Comparison of ENCODE assay signal across 8 mouse cellular contexts in genomic region chr16:38091706-38092105, GRCm38 (mm10). TPM values are rescaled to one million over a fixed set of nuclear protein-coding genes. Genes with fewer than 3 reads are reported as not detected.
DNase-seq lines count a peak whose midpoint lies in the region; ATAC-seq and TF ChIP-seq lines count a peak whose summit lies in the region.

No protein-coding gene starts in this region.

- H3K9ac ChIP-seq in kidney, postnatal 0 days (ENCODE audit: low read depth, low read length): peak overlapping the region; percentile 25; the same call in 1 of the 2 replicates
- peak overlapping the region; percentile 41; the same call in 1 of the 2 replicates for H3K9ac ChIP-seq in embryonic facial prominence, embryonic 11.5 days (replicated peaks; ENCODE audit: low read length)
- H3K9ac ChIP-seq in hindbrain, postnatal 0 days (replicated peaks; ENCODE audit: low read length): peak overlapping the region; percentile 93
- peak overlapping the region; percentile 58 for H3K9ac ChIP-seq in midbrain, embryonic 15.5 days

- no peaks in the 10 kb centered on the region for H3K27me3 ChIP-seq in kidney, postnatal 0 days (ENCODE audit: insufficient read depth, low read length)
- no peaks in the 10 kb centered on the region for H3K27me3 ChIP-seq in embryonic facial prominence, embryonic 11.5 days (ENCODE audit: control insufficient read depth, insufficient read depth, low read length)
- H3K27me3 ChIP-seq in hindbrain, postnatal 0 days (ENCODE audit: insufficient read depth, low read length): no peaks in the 10 kb centered on the region
- H3K27me3 ChIP-seq in midbrain, embryonic 15.5 days (replicated peaks): no peaks in the 10 kb centered on the region

- no peak for ATAC-seq in kidney, postnatal 0 days (replicated peaks; ENCODE audit: low FRiP score, low read depth)
- no peak for ATAC-seq in embryonic facial prominence, embryonic 11.5 days (replicated peaks; ENCODE audit: insufficient number of reproducible peaks, low FRiP score, low TSS enrichment, low read depth)
- ATAC-seq in hindbrain, postnatal 0 days: no peak
- ATAC-seq in midbrain, embryonic 15.5 days (replicated peaks): no peak
- no peak for ATAC-seq in megakaryocyte progenitor cell, adult 5-6 weeks (replicated peaks; ENCODE audit: poor library complexity)

- 0 out of 2 replicates have a peak, but pooled peaks cover 3% of the 10 kb centered on the region for H3K36me3 ChIP-seq in kidney, postnatal 0 days (ENCODE audit: insufficient read depth, low read length)
- H3K36me3 ChIP-seq in embryonic facial prominence, embryonic 11.5 days (replicated peaks; ENCODE audit: control insufficient read depth, insufficient read depth, low read depth, low read length): no peaks in the 10 kb centered on the region
- H3K36me3 ChIP-seq in hindbrain, postnatal 0 days (ENCODE audit: insufficient read depth, low read length): no peaks in the 10 kb centered on the region
- no peaks in the 10 kb centered on the region for H3K36me3 ChIP-seq in midbrain, embryonic 15.5 days (replicated peaks)

- TF ChIP-seq CTCF in kidney, postnatal 0 days (IDR thresholded peaks at IDR 0.05; ENCODE audit: low read depth): no peak
- no peak for TF ChIP-seq CTCF in hindbrain, postnatal 0 days (IDR thresholded peaks at IDR 0.05; ENCODE audit: low read depth)

- H3K4me2 ChIP-seq in kidney, postnatal 0 days (ENCODE audit: low read length): peak overlapping the region; percentile 67
- peak overlapping the region; percentile 73 for H3K4me2 ChIP-seq in embryonic facial prominence, embryonic 11.5 days (ENCODE audit: low read depth, low read length)
- H3K4me2 ChIP-seq in hindbrain, postnatal 0 days (ENCODE audit: low read depth, low read length): peak overlapping the region; percentile 67
- peak overlapping the region; percentile 71 for H3K4me2 ChIP-seq in midbrain, embryonic 15.5 days

- no peak for DNase-seq in kidney, postnatal 0 days (ENCODE audit: low spot score)
- no peak for DNase-seq in kidney, adult 11 months
- no peak for DNase-seq in embryonic facial prominence, embryonic 11.5 days (ENCODE audit: low spot score)
- DNase-seq in hindbrain, postnatal 0 days (ENCODE audit: low spot score): no peak
- no peak for DNase-seq in right cerebral cortex, postnatal 10 days (ENCODE audit: low spot score in 2 of 2)
- no peak for DNase-seq in left cerebral cortex, adult 8-10 months (ENCODE audit: low spot score in 2 of 2)

- peak overlapping the region; percentile 94 for H3K4me3 ChIP-seq in kidney, postnatal 0 days (replicated peaks; ENCODE audit: low read depth, low read length)
- H3K4me3 ChIP-seq in embryonic facial prominence, embryonic 11.5 days (ENCODE audit: low read depth, low read length): peak overlapping the region; percentile 83
- peak overlapping the region; percentile 95 for H3K4me3 ChIP-seq in hindbrain, postnatal 0 days (ENCODE audit: low read length)
- peak overlapping the region; percentile 89 for H3K4me3 ChIP-seq in midbrain, embryonic 15.5 days

- no peak overlapping the region for H3K27ac ChIP-seq in kidney, postnatal 0 days
- no peak overlapping the region for H3K27ac ChIP-seq in embryonic facial prominence, embryonic 11.5 days (replicated peaks; ENCODE audit: low read depth, low read length)
- H3K27ac ChIP-seq in hindbrain, postnatal 0 days: no peak overlapping the region
- H3K27ac ChIP-seq in midbrain, embryonic 15.5 days: no peak overlapping the region

- no peaks in the 10 kb centered on the region for H3K9me3 ChIP-seq in kidney, postnatal 0 days (replicated peaks; ENCODE audit: low read length)
- H3K9me3 ChIP-seq in embryonic facial prominence, embryonic 11.5 days (replicated peaks; ENCODE audit: control insufficient read depth, low read length): no peaks in the 10 kb centered on the region
- no peaks in the 10 kb centered on the region for H3K9me3 ChIP-seq in hindbrain, postnatal 0 days (ENCODE audit: low read length)
- H3K9me3 ChIP-seq in midbrain, embryonic 15.5 days: no peaks in the 10 kb centered on the region

- 0 out of 2 replicates have a peak, but pooled peaks cover 5% of the 10 kb centered on the region for H3K4me1 ChIP-seq in kidney, postnatal 0 days (replicated peaks; ENCODE audit: insufficient read depth, low read length)
- no peaks in the 10 kb centered on the region for H3K4me1 ChIP-seq in embryonic facial prominence, embryonic 11.5 days (ENCODE audit: control insufficient read depth, insufficient read depth, low read length)
- H3K4me1 ChIP-seq in hindbrain, postnatal 0 days (ENCODE audit: insufficient read depth, low read length): peaks cover 19% of the 10 kb centered on the region
- peaks cover 43% of the 10 kb centered on the region for H3K4me1 ChIP-seq in midbrain, embryonic 15.5 days

- 3% methylated on average over 5 of the region's 5 CpGs for WGBS in kidney, postnatal 0 days
- 18% methylated on average over 5 of the region's 5 CpGs for WGBS in embryonic facial prominence, embryonic 11.5 days
- 3% methylated on average over 5 of the region's 5 CpGs for WGBS in hindbrain, postnatal 0 days
- 7% methylated on average over 5 of the region's 5 CpGs for WGBS in midbrain, embryonic 15.5 days

RNA-seq across cellular contexts. Expression of gene Gsk3b, which starts 2.9 kb away (rescaled TPM):
- 43.8 and 48.7 TPM in 2 replicates for polyA plus RNA-seq in kidney, postnatal 0 days (2015; fragmentation: Nextera tagmentation; extraction: Ambion mirVana)
- 80.3 and 81.9 TPM in 2 replicates for polyA plus RNA-seq in embryonic facial prominence, embryonic 11.5 days (2014; fragmentation: Nextera tagmentation; extraction: Ambion mirVana)
- 112 and 129 TPM in 2 replicates for total RNA-seq in hindbrain, postnatal 0 days (2014; rRNA removed)
- 142 and 149 TPM in 2 replicates for polyA plus RNA-seq in hindbrain, postnatal 0 days (2015; fragmentation: Nextera tagmentation; extraction: Ambion mirVana)
- 164 and 167 TPM in 2 replicates for polyA plus RNA-seq in midbrain, embryonic 15.5 days (2015; fragmentation: Nextera tagmentation; extraction: Ambion mirVana)
- total RNA-seq in left cerebral cortex, adult 8-10 months (2022): 100 to 1,000 TPM; 168 to 185 (median 177) TPM
- total RNA-seq in megakaryocyte progenitor cell, adult 5-6 weeks (2015): 43.8 and 49.7 TPM in 2 replicates
- total RNA-seq in megakaryocyte progenitor cell, adult 5-6 weeks (2017): 20.1 and 23.5 TPM in 2 replicates

Comparison
In these comparisons a context has a peak if more than half of its experiments do, and no peak if none do; other contexts are left out.
1. H3K9ac ChIP-seq: peak in every context shown above with its lines; median percentile 93 in hindbrain, postnatal 0 days; 58 in midbrain, embryonic 15.5 days; 41 in embryonic facial prominence, embryonic 11.5 days; 25 in kidney, postnatal 0 days.